Mouse (Mus musculus) neural tube, embryonic 15.5 days (tissue): ENCODE results near the gene Preb. TPM values are rescaled to one million over a fixed set of nuclear protein-coding genes. Genes with fewer than 3 reads are reported as not detected.

Source experiments
- ATAC-seq: fragments of 200-750 bp; cut with Nextera tagmentation; 2 replicates; pipeline ENCODE4 v1.8.0; 2017; ENCODE audit warnings: mild to moderate bottlenecking, moderate TSS enrichment, moderate library complexity; ENCODE audit not compliant: low FRiP score
- H3K27ac ChIP-seq: fragments of 300-500 bp; sonication (generic); replicated peaks from 2 replicates; pipeline ENCODE4 v1.5.1; 2015; ENCODE audit warnings: mild to moderate bottlenecking, inconsistent platforms
- H3K27me3 ChIP-seq: fragments of 300-500 bp; sonication (generic); replicated peaks from 2 replicates; pipeline ENCODE4 v1.6.1; 2015; ENCODE audit warnings: inconsistent platforms
- H3K36me3 ChIP-seq: fragments of 300-500 bp; sonication (generic); 2 replicates; pipeline ENCODE4 v1.6.1; 2015; ENCODE audit warnings: inconsistent platforms
- H3K4me1 ChIP-seq: fragments of 300-500 bp; sonication (generic); 2 replicates; pipeline ENCODE4 v1.6.1; 2015; ENCODE audit warnings: inconsistent platforms
- H3K4me2 ChIP-seq: fragments of 300-500 bp; sonication (generic); 2 replicates; pipeline ENCODE4 v1.6.1; 2015; ENCODE audit warnings: inconsistent platforms, mild to moderate bottlenecking, moderate library complexity
- H3K4me3 ChIP-seq: fragments of 300-500 bp; sonication (generic); replicated peaks from 2 replicates; pipeline ENCODE4 v1.5.1; 2015; ENCODE audit warnings: mild to moderate bottlenecking, inconsistent platforms
- H3K9ac ChIP-seq: fragments of 300-500 bp; sonication (generic); replicated peaks from 2 replicates; pipeline ENCODE4 v1.6.1; 2015; ENCODE audit warnings: mild to moderate bottlenecking, inconsistent platforms
- H3K9me3 ChIP-seq: fragments of 300-500 bp; sonication (generic); replicated peaks from 2 replicates; pipeline ENCODE4 v1.6.1; 2016; ENCODE audit warnings: inconsistent platforms
- WGBS: fragments of 180-500 bp; shearing (Covaris S2); methylation state at CpG from one replicate; pipeline ENCODE4 v1.1.7; 2015; ENCODE audit warnings: mixed read lengths; 5-methylcytosine and 5-hydroxymethylcytosine counted together
- polyA plus RNA-seq: library from polyadenylated mRNA; unstranded; fragments of >200 nt; fragmentation: Nextera tagmentation; extraction: Ambion mirVana; gene quantifications from 2 replicates; pipeline ENCODE4 v1.2.1, GENCODE M21; 2015

Preb gene
- polyA plus RNA-seq, result 124 and 125 TPM in 2 replicates

- Histone ChIP-seq H3K9me3 (no peaks in the 10 kb centered on the region), H3K4me2 (peak within 1 kb of the TSS; percentile 75), H3K4me3 (peak within 1 kb of the TSS; percentile 90), H3K27ac (peak within 1 kb of the TSS; percentile 90), H3K27me3 (peaks cover 4% of the 10 kb centered on the region), H3K36me3 (peaks cover 23% of the 10 kb centered on the region), H3K9ac (peak within 1 kb of the TSS; percentile 85), H3K4me1 (peaks cover 29% of the 10 kb centered on the region)
- ATAC-seq, result peak; percentile 96
- WGBS, result under 1% methylated on average over 56 of the region's 56 CpGs
These were observed at the start of gene Preb for GRCm38 (mm10) chr5:30959966-30960501. Gene Preb (minus strand): TSS chr5:30960361.

GRCm38 (mm10) chr5:31004184-31004583 lies 44.0 kb upstream of the Preb start:
- no peaks in the 10 kb centered on the region for H3K27me3 ChIP-seq
- no peak overlapping the region for H3K4me3 ChIP-seq
- no peaks in the 10 kb centered on the region for H3K9me3 ChIP-seq
- H3K27ac ChIP-seq, result no peak overlapping the region
- H3K9ac ChIP-seq, result no peak overlapping the region
- WGBS, result 4% methylated on average over 5 of the region's 5 CpGs
- no peaks in the 10 kb centered on the region for H3K36me3 ChIP-seq
- ATAC-seq, result peak; percentile 69; the same call in 1 of the 2 replicates
- no peaks in the 10 kb centered on the region for H3K4me1 ChIP-seq
- no peak overlapping the region for H3K4me2 ChIP-seq

- WGBS, result 87% methylated on average over 4 of the region's 4 CpGs
- Histone ChIP-seq H3K9ac (no peak overlapping the region), H3K9me3 (no peaks in the 10 kb centered on the region), H3K36me3 (no peaks in the 10 kb centered on the region), H3K4me2 (no peak overlapping the region), H3K4me3 (no peak overlapping the region), H3K27ac (no peak overlapping the region), H3K27me3 (no peaks in the 10 kb centered on the region), H3K4me1 (no peaks in the 10 kb centered on the region)
- ATAC-seq, result no peak
These were observed 41.4 kb upstream of the Preb start for GRCm38 (mm10) chr5:31001560-31001959.

- no peak for ATAC-seq
- H3K27me3 ChIP-seq, result no peaks in the 10 kb centered on the region
- no peaks in the 10 kb centered on the region for H3K9me3 ChIP-seq
- H3K36me3 ChIP-seq, result no peaks in the 10 kb centered on the region
- H3K4me2 ChIP-seq, result no peak overlapping the region
- H3K9ac ChIP-seq, result no peak overlapping the region
- H3K4me1 ChIP-seq, result no peaks in the 10 kb centered on the region
- no peak overlapping the region for H3K4me3 ChIP-seq
- no peak overlapping the region for H3K27ac ChIP-seq
- WGBS, result 93% methylated on average over 2 of the region's 2 CpGs
These were observed 40.8 kb upstream of the Preb start for GRCm38 (mm10) chr5:31000993-31001392.

GRCm38 (mm10) chr5:31000122-31000521 lies 40.0 kb upstream of the Preb start:
- H3K4me2 ChIP-seq, result no peak overlapping the region
- WGBS, result 77% methylated on average over 7 of the region's 7 CpGs
- H3K36me3 ChIP-seq, result no peaks in the 10 kb centered on the region
- H3K4me1 ChIP-seq, result no peaks in the 10 kb centered on the region
- no peak overlapping the region for H3K4me3 ChIP-seq
- H3K9ac ChIP-seq, result no peak overlapping the region
- ATAC-seq, result no peak
- no peaks in the 10 kb centered on the region for H3K27me3 ChIP-seq
- H3K9me3 ChIP-seq, result no peaks in the 10 kb centered on the region
- no peak overlapping the region for H3K27ac ChIP-seq

- Histone ChIP-seq H3K9me3 (no peaks in the 10 kb centered on the region), H3K9ac (no peak overlapping the region), H3K4me3 (no peak overlapping the region), H3K27ac (no peak overlapping the region), H3K4me1 (no peaks in the 10 kb centered on the region), H3K4me2 (no peak overlapping the region), H3K36me3 (no peaks in the 10 kb centered on the region), H3K27me3 (no peaks in the 10 kb centered on the region)
- no peak for ATAC-seq
- 69% methylated on average over 5 of the region's 5 CpGs for WGBS
These were observed 39.2 kb upstream of the Preb start for GRCm38 (mm10) chr5:30999324-30999723.

GRCm38 (mm10) chr5:30998306-30998705 lies 38.1 kb upstream of the Preb start:
- no peaks in the 10 kb centered on the region for H3K9me3 ChIP-seq
- H3K4me3 ChIP-seq, result no peak overlapping the region
- 29% methylated on average over 5 of the region's 5 CpGs for WGBS
- ATAC-seq, result no peak
- H3K27me3 ChIP-seq, result no peaks in the 10 kb centered on the region
- no peak overlapping the region for H3K27ac ChIP-seq
- no peaks in the 10 kb centered on the region for H3K4me1 ChIP-seq
- no peak overlapping the region for H3K4me2 ChIP-seq
- no peak overlapping the region for H3K9ac ChIP-seq
- no peaks in the 10 kb centered on the region for H3K36me3 ChIP-seq

GRCm38 (mm10) chr5:30994910-30995635 lies 34.9 kb upstream of the Preb start:
- 74% methylated on average over 11 of the region's 11 CpGs for WGBS
- no peaks in the 10 kb centered on the region for H3K4me1 ChIP-seq
- no peaks in the 10 kb centered on the region for H3K9me3 ChIP-seq
- no peak overlapping the region for H3K4me2 ChIP-seq
- no peak overlapping the region for H3K4me3 ChIP-seq
- H3K27ac ChIP-seq, result no peak overlapping the region
- no peak for ATAC-seq
- no peak overlapping the region for H3K9ac ChIP-seq
- no peaks in the 10 kb centered on the region for H3K27me3 ChIP-seq
- no peaks in the 10 kb centered on the region for H3K36me3 ChIP-seq

GRCm38 (mm10) chr5:30994074-30994473 lies 33.9 kb upstream of the Preb start:
- Histone ChIP-seq H3K36me3 (no peaks in the 10 kb centered on the region), H3K27me3 (no peaks in the 10 kb centered on the region), H3K4me1 (no peaks in the 10 kb centered on the region), H3K9ac (no peak overlapping the region), H3K9me3 (no peaks in the 10 kb centered on the region), H3K4me2 (no peak overlapping the region), H3K4me3 (no peak overlapping the region), H3K27ac (no peak overlapping the region)
- ATAC-seq, result no peak
- 68% methylated on average over 3 of the region's 3 CpGs for WGBS

GRCm38 (mm10) chr5:30992980-30993676 lies 33.0 kb upstream of the Preb start:
- 82% methylated on average over 5 of the region's 5 CpGs for WGBS
- H3K27ac ChIP-seq, result no peak overlapping the region
- H3K9me3 ChIP-seq, result no peaks in the 10 kb centered on the region

GRCm38 (mm10) chr5:30982357-30982756 lies 22.2 kb upstream of the Preb start:
- ATAC-seq, result no peak
- Histone ChIP-seq H3K27me3 (no peaks in the 10 kb centered on the region), H3K4me2 (no peak overlapping the region), H3K27ac (no peak overlapping the region), H3K4me3 (no peak overlapping the region), H3K9ac (no peak overlapping the region), H3K9me3 (no peaks in the 10 kb centered on the region), H3K4me1 (no peaks in the 10 kb centered on the region), H3K36me3 (no peaks in the 10 kb centered on the region)
- WGBS, result 22% methylated on average over 2 of the region's 2 CpGs

More at GRCm38 (mm10) chr5:30992980-30993676, 33.0 kb upstream of the Preb start:
- H3K9ac ChIP-seq, result no peak overlapping the region
- H3K27me3 ChIP-seq, result no peaks in the 10 kb centered on the region
- ATAC-seq, result no peak
- no peak overlapping the region for H3K4me2 ChIP-seq
- H3K4me1 ChIP-seq, result no peaks in the 10 kb centered on the region
- no peaks in the 10 kb centered on the region for H3K36me3 ChIP-seq
- H3K4me3 ChIP-seq, result no peak overlapping the region
